Mouse (Mus musculus) midbrain, postnatal 0 days (tissue): ENCODE data around the gene Olfml2a. TPM values are rescaled to one million over a fixed set of nuclear protein-coding genes. Genes with fewer than 3 reads are reported as not detected.
A peak's percentile ranks its signal among the peaks of the same experiment; 100 is the strongest.

ENCODE experiments used
- ATAC-seq: fragments of 200-750 bp; cut with Nextera tagmentation; 2 replicates; pipeline ENCODE4 v1.8.0; 2017; ENCODE audit warnings: moderate number of reproducible peaks, mild to moderate bottlenecking, moderate TSS enrichment, moderate library complexity; ENCODE audit not compliant: low FRiP score
- DNase-seq: peaks from one replicate; pipeline ENCODE4 v3.0.0-alpha.2; 2015; ENCODE audit warnings: low spot score
- H3K27ac ChIP-seq: fragments of 300-500 bp; sonication (generic); 2 replicates; pipeline ENCODE4 v1.5.1; 2014; ENCODE audit warnings: low read depth, mild to moderate bottlenecking, low read length, mixed read lengths
- H3K27me3 ChIP-seq: fragments of 300-500 bp; sonication (generic); 2 replicates; pipeline ENCODE4 v1.6.1; 2014; ENCODE audit warnings: low read length, control low read depth, mixed read lengths; ENCODE audit not compliant: insufficient read depth
- H3K36me3 ChIP-seq: fragments of 300-500 bp; sonication (generic); 2 replicates; pipeline ENCODE4 v1.6.1; 2014; ENCODE audit warnings: low read length, control low read depth, mixed read lengths; ENCODE audit not compliant: insufficient read depth
- H3K4me1 ChIP-seq: fragments of 300-500 bp; sonication (generic); 2 replicates; pipeline ENCODE4 v1.6.1; 2014; ENCODE audit warnings: mild to moderate bottlenecking, control low read depth, antibody characterized with exemption, low read length, mixed read lengths; ENCODE audit not compliant: insufficient read depth
- H3K4me2 ChIP-seq: fragments of 300-500 bp; sonication (generic); 2 replicates; pipeline ENCODE4 v1.6.1; 2014; ENCODE audit warnings: low read depth, mild to moderate bottlenecking, low read length, mixed read lengths; ENCODE audit not compliant: poor library complexity, severe bottlenecking
- H3K4me3 ChIP-seq: fragments of 300-500 bp; sonication (generic); 2 replicates; pipeline ENCODE4 v1.5.1; 2014; ENCODE audit warnings: low read depth, mild to moderate bottlenecking, low read length, moderate library complexity
- H3K9ac ChIP-seq: fragments of 300-500 bp; sonication (generic); replicated peaks from 2 replicates; pipeline ENCODE4 v1.6.1; 2014; ENCODE audit warnings: mild to moderate bottlenecking, low read length, moderate library complexity, mixed read lengths; ENCODE audit not compliant: poor library complexity, severe bottlenecking
- H3K9me3 ChIP-seq: fragments of 300-500 bp; sonication (generic); 2 replicates; pipeline ENCODE4 v1.6.1; 2016; ENCODE audit warnings: low read length, control low read depth
- CTCF ChIP-seq: IDR thresholded peaks from 2 replicates; pipeline ENCODE4 v1.5.1; 2016; ENCODE audit warnings: antibody characterized with exemption, mild to moderate bottlenecking
- WGBS: fragments of 180-500 bp; shearing (Covaris S2); extraction: QIAGEN DNeasy Blood & Tissue Kit; methylation state at CpG from one replicate; pipeline ENCODE4 v1.1.7; 2014; 5-methylcytosine and 5-hydroxymethylcytosine counted together
- polyA plus RNA-seq: library from polyadenylated mRNA; unstranded; fragments of >200 nt; fragmentation: Nextera tagmentation; extraction: Ambion mirVana; gene quantifications from 2 replicates; pipeline ENCODE4 v1.2.1, GENCODE M21; 2015
- total RNA-seq: library from RNA; depleted of rRNA; stranded (reverse); fragments of >200 nt; gene quantifications from 2 replicates; pipeline ENCODE4 v1.2.3, GENCODE M21; 2014; rRNA removed

The Olfml2a gene
- 10.0 and 10.6 TPM in 2 replicates for total RNA-seq
- 2.7 and 3.1 TPM in 2 replicates for polyA plus RNA-seq

DNA sequence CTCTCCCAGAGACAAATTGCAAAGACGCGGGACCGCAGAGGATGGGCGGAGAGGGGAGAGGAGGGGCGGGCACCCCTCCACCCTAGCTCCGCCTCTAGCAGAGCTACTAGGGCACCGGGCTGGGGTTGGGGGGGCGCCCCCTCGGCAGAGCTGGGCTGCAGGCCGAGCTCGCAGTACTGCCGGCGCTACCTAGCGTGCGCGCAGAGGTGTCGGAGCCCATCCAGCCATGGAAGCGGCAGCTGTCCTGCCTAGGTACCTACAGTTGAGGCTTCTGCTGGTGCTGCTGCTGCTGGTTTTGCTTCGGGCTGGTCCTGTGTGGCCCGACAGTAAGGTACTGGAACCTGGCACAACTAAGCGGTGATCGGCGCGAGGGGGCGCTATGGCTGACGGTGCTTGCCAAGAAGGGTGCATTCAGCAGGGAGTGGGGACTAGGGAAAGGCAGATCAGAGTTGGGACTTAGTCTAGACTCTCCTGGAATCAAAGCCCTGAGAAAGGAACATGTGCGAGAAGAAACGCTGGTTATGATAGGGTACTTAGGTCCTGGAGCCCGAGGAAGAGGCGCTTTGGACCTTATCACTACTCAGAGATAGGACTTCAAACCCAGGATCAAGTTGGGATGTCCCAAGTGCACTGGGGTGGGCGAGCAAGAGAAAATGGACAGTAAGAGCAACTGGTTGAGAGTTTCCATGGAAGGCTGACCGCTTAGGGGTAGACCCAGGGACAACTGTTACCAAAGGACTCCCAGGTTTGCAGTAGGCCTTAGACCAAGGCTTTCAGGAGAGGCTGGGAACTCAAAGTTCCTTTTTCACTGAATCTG, at the start of gene Olfml2a:
Gene Olfml2a (plus strand): TSS at position 128 of the 817 bp plus-strand sequence.
- H3K27me3 ChIP-seq: peaks cover 12% of the 10 kb centered on the region; the same call in 1 of the 2 replicates
- H3K4me3 ChIP-seq: peak within 1 kb of the TSS; percentile 37
- H3K9me3 ChIP-seq: no peaks in the 10 kb centered on the region
- ATAC-seq (peak; percentile 66), DNase-seq (peak; percentile 61)
- H3K9ac ChIP-seq: peak within 1 kb of the TSS; percentile 48
- H3K27ac ChIP-seq: no peak within 1 kb of the TSS
- H3K4me1 ChIP-seq: no peaks in the 10 kb centered on the region
- no peaks in the 10 kb centered on the region for H3K36me3 ChIP-seq
- TF ChIP-seq CTCF: peak; percentile 66
- 10% methylated on average over 27 of the region's 32 CpGs for WGBS
- peak within 1 kb of the TSS; percentile 89 for H3K4me2 ChIP-seq

- Histone ChIP-seq H3K4me3 (no peak overlapping the region), H3K27ac (no peak overlapping the region), H3K4me2 (no peak overlapping the region), H3K9me3 (no peaks in the 10 kb centered on the region), H3K9ac (no peak overlapping the region), H3K27me3 (no peaks in the 10 kb centered on the region), H3K4me1 (no peaks in the 10 kb centered on the region), H3K36me3 (no peaks in the 10 kb centered on the region)
- no peak for ATAC-seq
- no peak for DNase-seq
- no peak for TF ChIP-seq CTCF
These were observed 28.9 kb upstream of the Olfml2a start for GRCm38 (mm10) chr2:38902866-38903265.

DNA sequence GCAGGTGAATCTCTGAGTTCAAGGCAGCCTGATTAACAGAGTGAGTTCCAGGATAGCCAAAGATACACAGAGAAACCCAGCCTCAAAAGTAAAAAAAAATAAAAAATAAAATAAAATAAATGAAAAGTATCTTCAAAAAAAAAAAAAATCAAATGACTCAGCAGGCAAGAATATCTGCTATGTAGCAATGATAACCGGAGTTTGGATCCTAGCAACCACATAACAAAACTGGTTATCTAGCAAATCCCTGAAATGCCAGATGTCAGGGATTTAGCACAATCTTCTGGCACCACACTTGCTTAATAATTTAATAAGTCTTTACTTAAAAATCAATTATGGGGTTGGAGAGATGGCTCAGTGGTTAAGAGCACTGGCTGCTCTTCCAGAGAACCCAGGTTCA, 27.5 kb upstream of the Olfml2a start:
- no peak overlapping the region for H3K9ac ChIP-seq
- no peaks in the 10 kb centered on the region for H3K4me1 ChIP-seq
- no peak overlapping the region for H3K4me3 ChIP-seq
- ATAC-seq (no peak), DNase-seq (no peak)
- H3K27ac ChIP-seq: no peak overlapping the region
- no peaks in the 10 kb centered on the region for H3K36me3 ChIP-seq
- no peak for TF ChIP-seq CTCF
- no peaks in the 10 kb centered on the region for H3K9me3 ChIP-seq
- WGBS: 81% methylated on average over 1 of the region's 1 CpGs
- no peaks in the 10 kb centered on the region for H3K27me3 ChIP-seq
- no peak overlapping the region for H3K4me2 ChIP-seq

DNA sequence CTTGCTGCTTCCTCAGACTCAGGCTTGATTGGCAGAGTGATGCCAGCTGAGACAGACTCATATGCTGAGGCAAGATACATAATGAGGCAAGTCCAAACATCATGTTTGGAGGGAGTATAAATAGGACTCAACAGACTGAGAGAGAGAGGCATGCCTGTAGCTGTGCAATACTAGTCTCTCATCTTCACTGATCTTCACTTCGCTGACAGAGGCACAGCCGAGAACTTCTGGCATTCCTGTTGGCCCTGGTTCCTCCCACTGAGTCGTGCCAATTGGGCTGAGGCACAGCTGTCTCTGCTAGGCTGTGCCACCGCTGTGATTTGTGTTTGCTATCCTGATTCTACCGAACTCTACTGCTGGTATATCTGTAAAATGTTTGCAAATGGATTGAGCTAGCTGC, 25.7 kb upstream of the Olfml2a start:
- ATAC-seq (no peak), DNase-seq (peak; percentile 8)
- Histone ChIP-seq H3K36me3 (no peaks in the 10 kb centered on the region), H3K27me3 (no peaks in the 10 kb centered on the region), H3K4me3 (no peak overlapping the region), H3K9ac (no peak overlapping the region), H3K4me1 (no peaks in the 10 kb centered on the region), H3K27ac (no peak overlapping the region), H3K4me2 (no peak overlapping the region), H3K9me3 (no peaks in the 10 kb centered on the region)
- 84% methylated on average over 5 of the region's 5 CpGs for WGBS
- no peak for TF ChIP-seq CTCF

DNA sequence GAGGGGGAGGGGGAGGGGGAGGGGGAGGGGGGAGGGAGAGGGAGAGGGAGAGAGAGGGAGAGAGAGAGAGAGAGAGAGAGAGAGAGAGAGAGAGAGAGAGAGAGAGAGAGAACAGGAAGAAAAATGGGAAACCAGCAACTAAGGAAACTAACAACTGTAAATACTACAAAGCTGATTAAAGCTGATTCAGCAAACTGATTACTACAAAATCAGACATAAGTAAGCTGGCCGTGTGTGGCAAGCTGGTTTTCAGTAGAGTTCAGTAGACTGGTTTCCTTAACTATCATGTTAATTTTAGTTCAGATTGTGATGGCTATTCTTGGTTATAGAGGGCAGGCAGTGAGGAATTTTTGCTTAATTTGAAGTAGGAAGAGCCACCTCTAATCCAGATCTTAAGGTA, 23.2 kb upstream of the Olfml2a start:
- WGBS: 64% methylated on average over 1 of the region's 1 CpGs
- H3K27me3 ChIP-seq: no peaks in the 10 kb centered on the region
- no peak for TF ChIP-seq CTCF
- DNase-seq (no peak), ATAC-seq (no peak)
- H3K36me3 ChIP-seq: no peaks in the 10 kb centered on the region
- no peak overlapping the region for H3K27ac ChIP-seq
- H3K9me3 ChIP-seq: no peaks in the 10 kb centered on the region
- no peak overlapping the region for H3K4me3 ChIP-seq
- no peak overlapping the region for H3K9ac ChIP-seq
- H3K4me1 ChIP-seq: no peaks in the 10 kb centered on the region
- no peak overlapping the region for H3K4me2 ChIP-seq

- no peak overlapping the region for H3K4me2 ChIP-seq
- ATAC-seq (no peak), DNase-seq (no peak)
- H3K27me3 ChIP-seq: no peaks in the 10 kb centered on the region
- no peak overlapping the region for H3K4me3 ChIP-seq
- no peak overlapping the region for H3K9ac ChIP-seq
- no peaks in the 10 kb centered on the region for H3K4me1 ChIP-seq
- H3K36me3 ChIP-seq: no peaks in the 10 kb centered on the region
- WGBS: 48% methylated on average over 1 of the region's 1 CpGs
- H3K9me3 ChIP-seq: no peaks in the 10 kb centered on the region
- no peak overlapping the region for H3K27ac ChIP-seq
- TF ChIP-seq CTCF: no peak
These were observed 17.3 kb upstream of the Olfml2a start for GRCm38 (mm10) chr2:38914517-38914916.
